Mouse (Mus musculus) ovary, postnatal 10 days (tissue): ENCODE measurements around the gene Gm20388.

Source experiments
- DNase-seq: peaks from one replicate; pipeline ENCODE4 v3.0.0; 2022; ENCODE audit warnings: low spot score

The Gm20388 gene

DNA sequence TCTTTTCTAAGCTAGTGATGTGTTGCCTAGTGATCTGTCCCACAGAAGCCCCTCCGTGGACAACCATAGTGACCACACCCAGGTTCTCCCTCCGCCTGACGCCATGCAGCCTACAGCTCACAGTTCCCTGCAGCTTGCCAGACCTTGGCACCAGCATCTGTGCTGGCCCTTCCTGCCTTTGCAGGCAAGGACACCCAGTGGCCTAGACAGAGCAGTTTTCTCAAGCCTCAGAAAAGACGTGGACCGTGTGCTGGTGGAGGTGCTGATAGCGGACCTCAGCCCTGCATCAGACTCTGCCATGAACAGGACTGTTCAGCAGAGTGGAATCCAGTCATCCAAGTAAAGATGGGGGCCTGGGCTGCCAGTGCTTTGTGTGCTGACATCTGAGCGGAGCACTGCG, 2899.7 kb downstream of the Gm20388 start:
- no peak for DNase-seq

DNA sequence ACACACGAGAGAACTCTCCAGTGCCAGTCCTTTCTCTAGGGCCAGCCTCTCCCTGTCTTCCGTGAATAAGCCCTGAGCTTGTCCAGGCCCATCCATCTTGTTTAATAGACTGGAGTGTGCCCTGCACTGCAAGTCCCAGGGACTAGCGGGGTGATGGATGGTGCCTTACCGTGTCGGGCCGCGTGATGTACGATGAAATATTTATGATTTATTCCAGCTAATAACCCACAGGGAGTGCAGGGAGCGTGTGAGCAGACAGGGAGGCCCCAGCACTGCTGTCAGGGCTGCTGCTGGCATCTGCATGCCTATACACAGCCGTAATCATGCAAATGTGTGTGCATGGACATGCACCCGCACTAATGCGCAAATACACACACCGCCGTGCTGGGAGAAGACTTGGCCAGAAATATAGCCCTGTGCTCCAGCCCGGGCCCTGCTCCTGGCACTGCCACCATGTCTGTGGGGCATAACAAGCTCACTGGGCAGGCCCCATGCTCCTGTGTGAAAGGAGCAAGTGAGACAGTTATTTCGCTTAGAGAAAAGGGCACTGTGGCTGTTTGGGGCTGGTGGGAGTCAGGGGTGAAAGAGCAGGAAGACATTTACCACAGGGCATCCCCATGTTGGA, 2901.3 kb downstream of the Gm20388 start:
- no peak for DNase-seq

DNA sequence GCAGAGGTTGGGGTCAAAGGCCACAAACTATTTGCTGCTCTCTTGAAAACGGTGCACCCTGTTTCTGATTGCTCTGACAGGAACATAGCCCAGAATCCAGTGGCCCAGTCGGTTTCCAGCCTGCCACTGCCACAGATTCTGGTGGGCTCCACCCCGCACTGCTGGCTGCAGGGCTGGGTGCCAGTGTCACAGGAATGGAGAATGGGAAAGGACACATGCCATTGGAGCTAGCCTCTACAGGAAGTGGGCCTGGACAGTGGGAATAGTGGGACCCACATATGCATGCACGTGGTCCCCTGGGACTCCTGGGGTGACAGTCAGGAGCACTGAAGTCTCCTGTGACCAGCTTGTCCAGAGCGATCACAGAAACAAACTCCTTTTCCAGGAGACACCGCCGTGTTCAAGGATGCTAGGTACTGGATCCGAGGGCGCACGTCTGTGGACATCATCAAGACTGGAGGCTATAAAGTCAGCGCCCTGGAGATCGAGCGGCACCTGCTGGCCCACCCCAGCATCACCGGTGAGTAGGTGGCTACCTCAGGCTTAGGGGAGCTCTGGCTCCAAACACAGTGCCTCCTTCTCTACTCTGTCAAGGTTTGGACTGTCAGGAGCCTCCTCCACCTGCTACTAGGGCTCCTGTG, 2902.1 kb downstream of the Gm20388 start:
- DNase-seq = no peak

DNA sequence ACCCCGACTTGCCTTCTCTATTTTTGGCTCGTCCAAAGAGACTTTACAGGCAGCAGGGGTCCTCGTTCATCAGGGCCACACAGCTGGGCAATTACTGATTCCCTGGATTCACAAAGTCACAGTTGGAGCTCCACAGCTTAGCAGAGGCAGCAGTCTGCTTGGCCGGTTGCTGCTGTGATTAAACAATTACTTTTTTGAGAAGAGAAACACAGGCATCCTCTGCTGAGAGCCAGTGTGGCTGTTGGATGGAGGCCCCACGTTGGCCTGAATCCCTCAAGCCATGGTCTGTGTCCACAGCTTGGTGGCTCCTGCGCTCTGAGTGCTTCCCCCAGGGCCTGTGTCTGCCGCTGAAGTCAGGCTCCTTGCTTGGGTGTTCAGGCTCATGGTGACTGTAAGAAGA, 2904.0 kb downstream of the Gm20388 start:
- no peak for DNase-seq

DNA sequence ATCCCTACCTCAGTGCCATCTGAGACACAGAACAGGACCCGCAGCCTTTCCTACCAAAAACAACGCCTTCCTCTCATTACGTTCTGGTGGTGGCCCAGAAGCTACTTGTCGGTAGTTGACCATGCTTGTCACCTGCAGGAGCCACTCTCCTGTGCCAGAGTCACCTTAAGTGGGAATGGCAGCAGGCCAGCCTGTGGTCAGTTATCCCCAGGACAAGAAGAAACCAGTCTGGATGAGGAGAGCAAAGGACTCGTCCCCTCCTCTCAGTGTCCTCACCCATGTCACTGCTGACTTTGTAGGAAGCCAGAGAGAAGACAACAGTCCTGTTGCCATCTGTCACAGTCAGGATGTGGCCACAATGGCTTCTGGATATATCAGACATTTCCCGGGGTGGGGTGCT, 2906.3 kb downstream of the Gm20388 start:
- no peak for DNase-seq

DNA sequence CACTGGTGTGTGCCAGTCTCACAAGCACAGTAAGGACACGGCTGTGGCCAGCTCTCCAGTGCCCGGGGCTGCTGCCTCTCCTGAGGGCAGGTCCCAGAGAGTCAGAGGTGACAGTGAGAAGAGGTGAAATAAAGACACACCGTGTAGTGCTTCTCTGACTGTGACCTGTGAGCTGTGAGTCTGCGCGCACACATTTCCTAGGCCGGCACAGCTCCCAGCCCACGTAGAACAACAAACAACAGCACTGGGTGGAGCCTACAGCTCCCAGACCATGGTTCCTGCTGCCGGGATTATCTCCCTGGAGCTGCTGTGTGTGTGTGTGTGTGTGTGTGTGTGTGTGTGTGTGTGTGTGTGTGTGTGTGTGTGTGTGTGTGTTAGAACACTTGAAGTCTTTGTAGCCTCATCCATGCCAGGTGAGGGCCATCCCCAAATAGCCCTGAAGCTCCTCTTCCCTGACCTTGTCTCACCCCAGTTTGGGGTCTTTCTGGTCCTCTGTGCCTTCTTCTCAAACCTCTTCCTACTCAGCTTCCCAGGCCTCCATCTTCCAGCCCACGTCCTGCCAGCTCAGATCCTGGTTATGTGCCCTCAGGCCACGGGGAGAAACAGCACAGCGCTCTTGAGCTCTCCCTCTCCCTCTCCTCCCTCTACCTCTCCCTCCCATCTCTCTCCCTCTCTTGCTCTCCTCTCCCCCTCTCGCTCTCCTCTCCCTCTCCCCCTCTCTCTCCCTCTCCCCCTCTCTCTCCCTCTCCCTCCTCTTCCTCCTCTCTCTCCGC, 2907.3 kb downstream of the Gm20388 start:
- DNase-seq = no peak

DNA sequence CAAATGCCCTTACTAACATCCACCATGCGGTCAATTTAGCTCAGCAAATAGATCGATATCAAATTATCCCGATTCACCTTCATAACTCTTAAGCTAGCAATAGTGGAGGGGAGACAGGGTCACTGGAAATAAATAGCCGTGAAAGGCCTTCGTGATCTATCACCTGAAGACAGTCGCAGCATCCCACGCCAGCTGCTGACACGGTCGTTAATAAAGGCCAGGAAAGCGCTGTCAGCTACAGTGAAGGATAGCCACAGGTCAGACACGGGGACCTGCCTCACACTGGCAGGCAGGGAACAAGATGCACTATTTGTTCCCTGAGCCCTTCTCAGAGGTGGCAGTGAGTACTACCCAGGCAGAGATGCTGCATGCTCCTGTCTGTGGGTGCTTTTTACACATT, 2909.1 kb downstream of the Gm20388 start:
- DNase-seq = no peak

DNA sequence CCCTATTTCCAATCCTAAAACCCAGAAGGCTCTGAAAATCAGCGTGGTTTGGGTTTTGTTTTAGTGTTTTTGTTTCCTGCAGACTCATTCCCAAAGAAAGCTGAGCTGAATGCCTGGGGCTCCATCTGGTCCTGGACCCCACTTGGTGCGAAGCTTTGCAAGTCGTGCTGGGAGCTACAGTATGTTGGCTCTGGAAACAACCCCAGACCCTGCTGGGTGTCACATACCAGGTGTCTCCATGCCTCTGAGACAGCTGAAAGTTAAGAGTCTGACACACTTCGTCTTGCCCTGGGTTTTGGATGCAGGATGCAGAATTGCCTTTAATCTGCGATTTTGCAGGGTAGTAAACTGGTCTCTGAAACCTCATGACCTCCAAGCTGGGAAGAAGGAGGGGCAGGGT, 2913.9 kb downstream of the Gm20388 start:
- DNase-seq = no peak

DNA sequence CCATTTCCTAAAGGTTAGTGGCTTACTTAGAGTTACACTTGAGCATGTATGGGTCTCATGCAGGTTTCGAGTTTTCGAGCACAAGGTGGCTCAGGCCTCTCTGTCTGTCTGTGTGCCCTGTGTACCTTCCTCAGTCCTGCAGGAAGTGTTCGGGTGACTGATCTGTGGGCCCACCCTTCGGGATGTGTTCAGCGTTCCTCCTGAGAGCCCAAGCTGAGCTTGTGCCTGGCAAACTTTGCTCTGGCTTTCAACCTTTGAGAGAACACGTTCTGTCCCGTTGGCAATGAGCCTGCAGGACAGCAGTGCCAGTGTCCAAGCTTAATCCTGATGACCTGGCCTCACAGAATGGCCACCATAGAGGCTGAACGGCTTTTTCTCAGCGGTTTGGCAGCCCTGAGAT, 2914.3 kb downstream of the Gm20388 start:
- DNase-seq = no peak

DNA sequence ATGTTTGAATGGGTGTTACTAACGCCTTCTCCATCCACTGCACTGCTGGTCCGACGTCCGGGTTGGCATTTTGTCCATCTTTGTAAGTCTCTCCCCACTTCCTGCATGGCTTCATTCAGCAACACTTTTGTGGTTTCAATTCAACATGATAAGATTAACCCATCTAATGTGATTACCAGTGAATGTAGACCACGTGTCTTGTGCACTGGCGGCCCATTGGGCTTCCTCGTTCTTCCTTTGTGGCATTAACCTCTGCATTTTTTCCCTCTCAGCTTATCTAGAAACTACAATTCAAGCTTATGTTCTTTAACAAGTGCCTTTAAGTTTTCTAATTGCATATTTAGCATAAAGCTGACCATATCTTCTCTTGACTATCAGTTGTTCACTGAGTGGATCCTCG, 2914.8 kb downstream of the Gm20388 start:
- DNase-seq = no peak

DNA sequence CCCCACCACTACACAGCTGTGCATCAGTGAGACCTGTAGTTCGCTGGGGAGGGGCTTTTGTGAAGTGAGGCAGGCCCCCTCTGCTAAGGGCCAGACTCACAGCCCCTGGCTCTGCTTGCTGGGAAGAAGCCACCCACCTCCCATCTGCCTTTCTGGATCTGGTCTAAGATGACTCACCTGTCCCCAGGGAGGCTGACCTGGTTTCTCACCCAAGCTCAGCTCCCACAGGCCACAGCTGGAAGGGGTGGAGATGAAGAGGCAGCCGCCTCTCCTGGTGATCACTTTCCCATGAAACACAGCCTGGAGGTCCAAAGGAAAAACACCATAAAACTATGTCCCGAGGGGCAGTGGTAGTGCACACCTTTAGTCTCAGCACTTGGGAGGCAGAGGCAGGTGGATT, 2918.8 kb downstream of the Gm20388 start:
- DNase-seq = no peak

DNA sequence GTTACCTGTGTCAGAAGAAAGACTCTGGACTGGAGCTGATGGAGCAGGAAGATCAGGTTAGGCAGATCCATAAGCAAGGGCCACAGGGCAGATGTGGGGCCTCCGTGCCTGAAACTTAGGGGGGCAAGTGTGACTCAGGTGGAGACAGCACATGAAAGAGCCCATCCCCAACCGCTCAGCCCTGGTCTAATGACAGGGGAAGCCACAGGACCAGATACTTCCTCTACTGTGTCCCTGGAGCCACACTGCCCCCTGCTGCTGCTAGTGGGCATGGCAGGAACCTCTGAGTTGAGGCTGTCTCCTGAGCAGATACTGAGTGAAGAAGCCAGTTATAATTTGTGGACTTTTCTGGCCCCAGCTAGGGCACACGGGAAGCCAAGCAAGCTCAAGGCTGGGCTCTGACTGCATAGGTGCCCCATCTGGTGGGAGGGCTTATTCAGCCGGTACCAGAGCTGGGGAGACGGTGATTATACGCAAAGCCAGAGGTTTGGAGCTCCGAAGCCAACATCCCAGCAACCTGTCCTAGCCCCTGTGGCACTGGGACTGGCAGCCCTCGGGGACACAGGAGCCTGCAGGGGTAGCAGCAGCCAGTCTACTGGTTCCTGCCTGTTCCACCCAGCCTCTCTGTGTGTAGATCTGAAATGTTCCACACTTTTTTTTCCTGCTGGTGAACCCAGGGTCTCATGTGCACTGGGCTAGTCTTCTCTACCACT, 2919.9 kb downstream of the Gm20388 start:
- DNase-seq = peak; percentile 94

DNA sequence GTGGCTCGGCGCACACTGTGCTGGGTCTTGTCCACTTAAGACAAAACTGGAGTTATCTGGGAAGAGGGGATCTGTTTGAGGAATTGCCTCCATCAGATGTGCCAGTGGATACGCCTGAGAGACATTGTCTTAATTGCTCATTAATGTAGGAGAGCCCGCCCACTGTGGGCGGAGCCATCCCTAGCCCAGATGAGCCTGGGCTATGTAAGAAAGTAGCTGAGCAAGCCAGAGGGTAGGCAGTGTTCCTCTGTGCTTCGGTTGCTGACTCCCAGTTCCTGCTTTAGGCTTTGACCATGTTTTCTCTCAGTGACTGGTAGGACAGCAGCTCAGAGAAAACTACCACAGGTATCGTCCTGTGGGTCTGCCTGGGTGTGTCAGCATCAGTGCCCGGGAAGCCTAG, 2923.8 kb downstream of the Gm20388 start:
- DNase-seq = no peak

DNA sequence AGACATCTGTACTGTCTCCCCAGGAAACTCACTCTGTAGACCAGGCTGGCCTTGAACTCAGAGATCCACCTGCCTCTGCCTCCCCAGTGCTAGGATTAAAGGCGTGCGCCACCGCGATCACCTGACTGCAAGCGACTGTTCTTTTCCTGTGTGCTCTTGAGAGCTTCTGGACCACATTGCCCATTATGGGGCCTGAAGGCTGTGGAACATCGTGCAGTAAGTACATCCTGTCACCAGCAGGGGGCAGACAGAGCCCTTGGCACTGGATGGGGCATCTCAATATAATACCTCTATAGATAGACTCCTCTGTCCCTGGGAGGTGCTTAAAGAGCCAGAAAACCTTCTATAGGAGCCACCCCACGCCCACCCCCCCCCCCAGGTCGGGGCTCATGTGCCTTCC, 2924.3 kb downstream of the Gm20388 start:
- DNase-seq = no peak

DNA sequence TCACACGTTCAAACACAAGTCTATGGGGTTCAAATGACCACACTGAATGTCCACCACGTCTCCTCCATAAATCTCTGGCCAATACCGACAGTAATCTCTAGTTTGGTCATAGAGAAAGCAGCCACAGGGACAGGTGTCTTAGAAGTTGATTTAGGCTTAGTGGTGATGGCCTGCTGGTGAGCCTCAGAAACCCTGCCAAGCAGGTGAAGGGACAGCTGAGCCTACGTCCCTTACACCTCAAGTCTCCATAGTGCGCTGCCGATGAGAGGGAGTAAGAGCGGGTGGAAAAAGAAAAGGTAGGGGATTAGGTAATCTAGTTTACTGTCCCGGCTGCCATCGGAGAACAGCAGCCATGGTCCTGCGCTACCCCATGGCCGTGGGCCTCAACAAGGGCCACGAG, 2925.6 kb downstream of the Gm20388 start:
- no peak for DNase-seq

DNA sequence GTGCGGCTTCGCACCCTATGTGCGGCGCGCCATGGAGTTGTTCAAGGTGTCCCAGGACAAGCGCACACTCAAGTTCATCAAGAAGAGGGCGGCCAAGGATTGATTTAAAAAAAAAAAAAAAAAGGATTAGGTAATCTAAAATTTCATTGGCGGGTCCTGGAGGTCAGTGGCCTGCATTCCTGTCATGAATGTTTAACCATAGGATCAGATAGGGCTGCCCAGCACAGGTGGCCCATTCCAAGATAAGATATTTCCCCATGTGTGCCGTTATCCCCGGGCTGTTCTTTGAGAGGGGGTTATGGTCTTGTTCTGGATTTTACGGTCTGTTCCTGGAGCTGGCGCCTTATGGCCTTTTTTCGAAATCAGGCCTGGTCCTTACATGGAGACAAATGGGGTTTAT, 2926.1 kb downstream of the Gm20388 start:
- DNase-seq = no peak

DNA sequence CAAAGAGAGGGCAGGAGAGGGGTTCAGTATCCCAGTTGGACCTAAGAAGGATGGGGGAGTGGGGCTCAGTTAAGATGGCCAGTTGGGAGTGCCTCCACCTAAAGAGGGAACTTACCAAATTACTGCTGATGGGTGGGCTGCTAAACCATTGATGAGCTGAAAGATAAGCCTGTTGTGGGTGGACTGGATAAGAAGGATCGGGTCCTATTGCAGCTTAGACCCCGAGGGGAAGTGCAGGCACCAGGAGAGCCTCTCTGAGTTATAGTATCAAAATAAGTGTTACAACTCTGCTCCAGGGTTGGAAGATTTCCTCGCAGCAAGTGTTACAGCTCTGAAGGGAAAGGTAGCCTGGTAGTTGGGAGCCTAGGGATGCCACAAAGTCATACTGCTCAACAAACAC, 2933.5 kb downstream of the Gm20388 start:
- DNase-seq = no peak

DNA sequence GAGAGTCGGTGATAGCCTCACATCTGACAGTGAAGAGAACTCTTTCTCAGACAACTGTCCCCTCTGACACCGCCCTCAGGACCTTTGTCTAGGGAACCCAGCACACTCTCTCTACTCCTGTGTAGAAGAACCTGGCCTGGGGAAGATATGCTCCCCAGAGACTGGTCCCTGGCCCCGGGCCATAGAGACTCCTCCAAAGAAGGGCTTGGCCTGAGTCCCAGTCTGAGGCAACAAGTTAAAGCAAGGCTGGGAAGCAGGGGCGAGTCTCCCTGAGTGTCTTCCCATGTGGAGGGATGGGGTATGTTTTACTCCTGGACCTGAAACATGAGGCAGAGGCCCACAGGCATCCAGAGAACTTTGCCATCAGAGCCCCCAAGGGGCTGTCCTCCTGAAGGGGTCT, 2935.0 kb downstream of the Gm20388 start:
- DNase-seq = peak; percentile 18

DNA sequence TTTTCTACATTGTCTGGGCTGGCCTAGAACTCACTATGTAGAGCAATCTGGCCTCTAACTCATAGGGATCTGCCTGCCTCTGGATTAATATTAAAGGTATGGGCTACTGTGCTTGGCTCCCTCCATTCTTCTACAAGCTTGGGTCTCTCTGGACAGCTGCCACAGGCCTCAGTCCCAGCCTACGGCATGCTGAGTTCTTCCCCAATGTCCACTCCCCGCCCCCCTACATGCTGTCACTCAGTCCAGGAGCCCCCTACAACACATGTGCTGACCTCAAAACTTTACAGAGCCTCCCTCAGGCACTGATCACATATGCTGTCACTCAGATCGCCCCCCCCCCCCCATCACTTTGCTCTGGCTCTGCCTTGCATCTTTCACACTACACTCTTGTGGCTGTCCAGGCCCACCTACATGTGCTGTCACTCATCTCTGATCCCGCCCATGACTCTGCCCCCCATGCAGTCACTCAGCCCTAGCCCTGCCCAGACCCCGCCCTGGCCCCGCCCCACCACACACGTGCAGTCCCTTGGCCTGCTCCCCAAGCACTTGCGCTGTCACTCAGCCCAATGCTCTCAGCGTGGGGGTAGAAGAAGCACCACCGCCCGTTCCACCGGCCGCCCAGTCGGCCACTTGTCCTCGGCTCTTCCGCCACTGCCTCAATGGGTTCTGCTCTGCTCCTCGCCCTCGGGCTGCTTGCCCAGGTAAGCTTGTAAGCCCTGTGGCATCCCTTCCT, 2937.4 kb downstream of the Gm20388 start, which contains the start of gene Cdh15:
Cdh15 (plus strand) TSS at position 138 of the 733 bp plus-strand sequence.
- no peak for DNase-seq

DNA sequence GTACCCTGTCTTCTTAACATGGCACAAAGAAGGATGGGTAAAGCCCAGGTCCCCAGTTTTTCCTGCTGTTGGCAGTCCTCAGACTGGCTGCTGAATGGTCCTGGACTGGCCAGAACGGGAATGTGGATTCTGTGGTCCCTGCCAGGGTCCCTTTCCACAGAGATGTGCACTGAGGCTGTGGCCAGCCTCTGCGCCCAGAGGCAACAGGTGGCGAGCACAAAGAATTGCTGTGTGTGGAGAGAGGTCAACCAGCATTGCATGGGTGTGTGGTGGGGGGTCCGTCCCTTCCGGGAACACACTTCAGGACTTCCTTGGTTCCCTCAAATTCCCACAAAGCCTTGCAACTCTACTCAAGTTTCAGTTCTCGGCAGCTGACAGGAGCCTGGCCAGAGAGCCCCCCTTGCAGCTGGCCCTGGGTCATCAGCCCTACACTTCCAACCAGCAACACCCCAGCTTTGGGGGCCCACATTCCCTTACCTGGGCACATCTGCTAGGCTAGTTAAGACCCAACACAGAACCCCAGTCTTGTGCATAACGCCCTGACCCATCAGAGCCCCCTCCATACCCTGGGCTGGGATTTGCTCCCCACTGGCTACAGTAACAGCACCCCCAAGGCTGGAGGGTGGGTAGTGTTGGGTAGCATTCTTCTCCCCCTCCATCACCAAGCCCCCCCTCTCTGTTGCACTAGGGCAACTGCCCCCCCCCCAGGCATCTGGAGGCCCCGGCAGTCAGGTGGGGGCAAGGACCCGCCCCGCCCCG, 2938.7 kb downstream of the Gm20388 start:
- no peak for DNase-seq

DNA sequence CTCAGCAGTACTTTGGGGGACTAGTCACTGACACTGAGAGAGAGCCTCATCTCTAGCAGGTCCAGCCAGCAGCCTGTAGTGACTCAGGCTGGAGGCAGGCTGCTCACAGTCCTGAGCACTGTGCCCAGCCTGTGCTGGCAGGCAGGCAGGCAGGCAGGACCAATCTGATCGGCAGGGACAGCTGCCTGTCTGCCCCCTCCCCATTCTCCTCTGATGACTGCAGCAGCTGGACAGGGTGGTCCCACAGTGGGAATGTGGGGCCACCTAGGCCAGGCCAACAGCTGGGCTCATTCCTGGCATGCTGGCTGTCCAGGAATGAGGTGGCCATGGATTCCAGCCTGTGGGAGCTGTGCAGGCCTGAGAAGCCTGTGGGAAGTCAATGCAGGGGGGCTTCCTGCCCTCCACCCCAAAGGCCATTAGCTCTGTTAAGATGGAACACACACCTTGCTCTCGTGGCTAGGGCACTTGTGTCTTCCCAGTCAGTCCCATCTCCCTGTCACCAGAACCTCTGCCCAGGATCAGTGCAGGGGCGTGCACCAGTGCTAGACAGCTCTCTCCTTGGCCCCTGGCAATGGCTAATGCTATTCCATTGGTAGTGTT, 2940.1 kb downstream of the Gm20388 start:
- no peak for DNase-seq
